Mouse (Mus musculus) megakaryocyte, embryonic 14.5 days (primary cell): ENCODE measurements around the gene Ccdc81.

Experiments used
- FLI1 ChIP-seq: IDR thresholded peaks from 2 replicates; pipeline ENCODE4 v1.6.1; 2012; ENCODE audit warnings: low read length, inconsistent platforms, mixed read lengths
- GATA1 ChIP-seq: IDR thresholded peaks from 3 replicates; pipeline ENCODE4 v1.6.1; 2012; ENCODE audit warnings: mixed read lengths, low read length, inconsistent platforms, borderline replicate concordance

DNA sequence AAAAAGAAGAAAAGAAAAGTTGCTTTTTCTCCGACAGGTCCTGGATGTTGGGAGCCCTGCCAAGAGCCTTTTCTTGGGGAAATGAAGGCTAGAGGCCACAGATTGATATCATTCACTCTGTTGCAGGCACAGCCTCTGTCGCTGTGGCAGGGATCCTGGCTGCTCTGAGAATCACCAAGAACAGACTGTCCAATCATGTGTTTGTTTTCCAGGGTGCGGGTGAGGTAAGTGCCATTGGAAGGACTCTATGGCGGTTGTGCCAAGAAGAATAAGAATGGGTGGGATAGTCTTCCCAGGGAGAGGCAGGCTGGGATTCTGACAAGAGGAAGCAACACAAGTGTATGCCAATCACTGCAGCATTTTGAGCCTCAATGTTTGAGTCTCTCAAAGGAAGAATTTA is 57.8 kb downstream of the Ccdc81 start:
- TF ChIP-seq FLI1 (no peak), GATA1 (no peak)
